Mouse (Mus musculus): ENCODE measurements around the gene Zfp444. TPM values are rescaled to one million over a fixed set of nuclear protein-coding genes. Genes with fewer than 3 reads are reported as not detected.
"Not testable (repeated sequence)": the region's sequence is repeated elsewhere in the genome, so short reads cannot be mapped to it uniquely, and the experiment has no call there.

Zfp444 gene
- total and polyA plus RNA-seq, 3 experiments, result 10.9 to 12.7 (median 11.0) TPM

DNA sequence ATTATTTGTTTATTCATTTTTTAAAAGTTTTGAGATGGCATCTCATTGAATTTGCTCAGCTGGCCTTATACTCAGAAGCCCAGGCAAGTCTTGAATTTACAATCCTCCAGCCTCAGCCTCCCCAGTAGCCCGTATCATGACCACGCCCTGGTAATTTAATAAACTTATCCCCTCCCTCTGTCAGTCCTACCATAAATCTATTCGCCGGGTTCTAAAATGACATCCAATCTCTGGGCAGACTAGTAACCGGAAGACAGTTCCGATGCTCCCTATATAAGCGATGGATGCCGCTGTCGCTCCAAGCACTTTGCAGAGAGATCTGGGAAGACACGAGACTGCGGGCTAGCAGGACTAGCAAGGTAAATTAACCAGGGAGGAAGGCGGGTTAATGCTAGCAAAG is 50.0 kb downstream of the Zfp444 start, which contains the start of gene Zscan5b:
Gene Zscan5b (plus strand): TSS at position 301 of the 400 bp plus-strand sequence.
- no peak for DNase-seq
- WGBS, result 89% methylated on average over 12 of the region's 12 CpGs
- TF ChIP-seq EP300 (IDR thresholded peaks at IDR 0.05; ENCODE audit: insufficient read depth, low read depth, low read length), result no peak
- TF ChIP-seq CTCF (IDR thresholded peaks at IDR 0.05), result no peak
- no peak for TF ChIP-seq POLR2A (IDR thresholded peaks at IDR 0.05; ENCODE audit: insufficient read depth, low read depth, low read length)
- intact Hi-C loops (cut with DNase I), result no loop called here
- Histone ChIP-seq H3K9ac (ENCODE audit: low read depth, low read length) (no peak within 1 kb of the TSS), H3K27ac (no peak within 1 kb of the TSS), H3K4me1 (ENCODE audit: control insufficient read depth, insufficient read depth, low read length) (no peaks in the 10 kb centered on the region), H3K79me2 (replicated peaks; ENCODE audit: control insufficient read depth, insufficient read depth, low read length) (no peaks in the 10 kb centered on the region), H3K27me3 (ENCODE audit: control insufficient read depth, insufficient read depth, low read length) (no peaks in the 10 kb centered on the region), H3K4me3 (no peak within 1 kb of the TSS), H3K36me3 (ENCODE audit: control insufficient read depth, insufficient read depth, low read length) (no peaks in the 10 kb centered on the region)

DNA sequence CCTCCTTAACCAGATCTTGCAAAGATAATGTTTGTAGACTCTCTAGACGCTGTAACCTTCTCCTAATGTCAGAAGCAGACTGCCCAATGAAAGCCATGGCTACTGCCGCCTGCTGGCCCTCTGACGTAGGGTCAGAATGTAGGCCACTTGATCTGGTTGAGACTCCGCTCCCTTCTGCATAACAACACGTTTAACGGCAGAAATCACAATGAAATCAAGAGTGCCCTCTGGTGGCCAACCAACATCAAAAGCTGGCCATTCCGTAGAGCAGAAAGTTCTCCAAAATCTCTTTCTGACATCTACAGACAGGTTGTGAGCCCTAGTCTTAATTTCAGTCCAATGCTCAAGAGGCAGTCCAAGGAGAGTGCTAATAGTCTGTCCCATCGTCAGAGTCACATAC is 56.5 kb downstream of the Zfp444 start:
- H3K79me2 ChIP-seq (replicated peaks; ENCODE audit: control insufficient read depth, insufficient read depth, low read length); H3K4me1 ChIP-seq (ENCODE audit: control insufficient read depth, insufficient read depth, low read length); DNase-seq; intact Hi-C loops (cut with DNase I); H3K4me3 ChIP-seq; H3K9ac ChIP-seq (ENCODE audit: low read depth, low read length); H3K27me3 ChIP-seq (ENCODE audit: control insufficient read depth, insufficient read depth, low read length); H3K36me3 ChIP-seq (ENCODE audit: control insufficient read depth, insufficient read depth, low read length); H3K27ac ChIP-seq: not testable (repeated sequence)
- WGBS, result 44% methylated on average over 8 of the region's 8 CpGs
- TF ChIP-seq CTCF (IDR thresholded peaks at IDR 0.05), result peak; percentile 24; the same call in 1 of the 2 replicates

DNA sequence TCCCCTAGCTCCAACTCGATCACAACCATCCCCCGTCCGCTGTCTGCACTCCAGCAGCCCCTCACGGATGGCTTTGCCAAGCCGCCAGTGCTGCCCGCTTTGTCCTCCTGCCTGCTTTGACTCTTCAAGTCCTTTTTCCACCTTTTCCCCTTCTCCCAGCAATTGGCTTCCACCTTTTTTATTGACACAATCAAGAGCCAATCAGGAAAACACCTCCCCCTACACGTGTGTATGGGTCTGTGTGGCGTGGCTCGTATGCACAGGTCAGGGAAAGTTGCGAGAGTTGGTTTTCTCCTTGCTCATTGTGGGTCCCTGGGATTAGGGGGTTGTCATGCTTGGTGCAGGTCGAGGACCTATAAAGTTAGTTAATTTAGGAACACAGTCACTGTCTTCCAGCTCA is 67.8 kb downstream of the Zfp444 start:
- TF ChIP-seq CTCF (IDR thresholded peaks at IDR 0.05) (no peak), POLR2A (IDR thresholded peaks at IDR 0.05; ENCODE audit: insufficient read depth, low read depth, low read length) (no peak)
- DNase-seq, result no peak
- Histone ChIP-seq H3K27me3 (ENCODE audit: control insufficient read depth, insufficient read depth, low read length) (no peaks in the 10 kb centered on the region), H3K27ac (no peak overlapping the region), H3K36me3 (ENCODE audit: control insufficient read depth, insufficient read depth, low read length) (no peaks in the 10 kb centered on the region), H3K9ac (ENCODE audit: low read depth, low read length) (no peak overlapping the region), H3K79me2 (replicated peaks; ENCODE audit: control insufficient read depth, insufficient read depth, low read length) (no peaks in the 10 kb centered on the region), H3K4me1 (ENCODE audit: control insufficient read depth, insufficient read depth, low read length) (no peaks in the 10 kb centered on the region), H3K4me3 (no peak overlapping the region)
- WGBS, result 37% methylated on average over 11 of the region's 11 CpGs
- intact Hi-C loops (cut with DNase I), result no loop called here

DNA sequence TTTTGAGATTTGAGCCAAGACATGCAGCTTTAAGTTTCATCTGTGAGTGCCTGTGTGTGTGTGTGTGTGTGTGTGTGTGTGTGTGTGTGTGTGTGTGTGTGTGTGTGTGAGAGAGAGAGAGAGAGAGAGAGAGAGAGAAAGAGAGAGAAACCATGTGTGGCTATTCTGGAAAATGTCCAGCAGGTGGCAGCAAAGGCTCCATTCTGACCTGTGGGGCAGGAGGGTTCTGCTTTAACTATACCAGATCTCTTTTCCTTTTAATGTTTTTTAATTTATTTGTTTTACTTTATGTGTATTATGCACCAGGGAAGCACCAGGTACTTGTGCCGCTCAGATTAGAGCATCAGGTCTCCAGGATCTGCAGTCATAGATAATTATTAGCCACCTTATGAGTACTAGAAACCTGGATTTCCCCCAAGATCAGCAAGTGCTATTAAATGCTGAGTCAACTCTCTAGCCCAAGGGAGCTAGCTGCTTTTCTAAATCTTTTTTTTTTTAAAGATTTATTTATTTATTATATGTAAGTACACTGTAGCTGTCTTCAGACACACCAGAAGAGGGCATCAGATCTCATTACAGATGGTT is 68.9 kb downstream of the Zfp444 start:
- not testable (repeated sequence) for H3K9ac ChIP-seq (ENCODE audit: low read depth, low read length); H3K36me3 ChIP-seq (ENCODE audit: control insufficient read depth, insufficient read depth, low read length); H3K27ac ChIP-seq; H3K27me3 ChIP-seq (ENCODE audit: control insufficient read depth, insufficient read depth, low read length); H3K4me1 ChIP-seq (ENCODE audit: control insufficient read depth, insufficient read depth, low read length); H3K79me2 ChIP-seq (replicated peaks; ENCODE audit: control insufficient read depth, insufficient read depth, low read length); H3K4me3 ChIP-seq
- TF ChIP-seq CTCF (IDR thresholded peaks at IDR 0.05), result peak; percentile 62
- 7% methylated on average over 1 of the region's 1 CpGs for WGBS
- DNase-seq, result peak in 1 of 2 experiments; percentile 8
- intact Hi-C loops (cut with DNase I), result loop anchor here (1.0 kb wide), 1 partner anchor 41 kb away; no protein-coding TSS in a partner anchor

Other genes starting within 250 kb of the Zfp444 start
- not detected for gene Vmn1r65, start 161.2 kb upstream of the Zfp444 start, total RNA-seq (2021)
- gene Vmn1r65, start 161.2 kb upstream of the Zfp444 start, polyA plus RNA-seq (2012; rRNA removed), result not detected in 2 replicates
- gene Nlrp4c, start 127.1 kb upstream of the Zfp444 start, total RNA-seq (2021), result not detected
- not detected in 2 replicates for gene Nlrp4c, start 127.1 kb upstream of the Zfp444 start, polyA plus RNA-seq (2012; rRNA removed)
- 10 to 100 TPM; 28.4 to 35.2 TPM for gene Zfp787, start 16.2 kb upstream of the Zfp444 start, total RNA-seq (2021)
- 29.6 and 32.5 TPM in 2 replicates for gene Zfp787, start 16.2 kb upstream of the Zfp444 start, polyA plus RNA-seq (2012; rRNA removed)
- gene Galp, start 24.9 kb downstream of the Zfp444 start, total RNA-seq (2021), result not detected
- gene Galp, start 24.9 kb downstream of the Zfp444 start, polyA plus RNA-seq (2012; rRNA removed), result not detected in 2 replicates
- not detected for gene Zscan5b, start 50.1 kb downstream of the Zfp444 start, total RNA-seq (2021)
- gene Zscan5b, start 50.1 kb downstream of the Zfp444 start, polyA plus RNA-seq (2012; rRNA removed), result not detected in 2 replicates
- gene Epp13, start 80.5 kb downstream of the Zfp444 start, total RNA-seq (2021), result not detected
- not detected in 2 replicates for gene Epp13, start 80.5 kb downstream of the Zfp444 start, polyA plus RNA-seq (2012; rRNA removed)
- 1 to 10 TPM; 3.6 to 4.6 TPM for gene Zfp667, start 114.4 kb downstream of the Zfp444 start, total RNA-seq (2021)
- 0.96 and 2.3 TPM in 2 replicates for gene Zfp667, start 114.4 kb downstream of the Zfp444 start, polyA plus RNA-seq (2012; rRNA removed)
- gene Zfp583, start 159.1 kb downstream of the Zfp444 start, total RNA-seq (2021), result 1 to 10 TPM; 1.4 to 3.2 TPM
- gene Zfp583, start 159.1 kb downstream of the Zfp444 start, polyA plus RNA-seq (2012; rRNA removed), result 1.2 and 1.7 TPM in 2 replicates
- under 1 TPM; 0.20 to 0.52 TPM for gene Gm3854, start 171.5 kb downstream of the Zfp444 start, total RNA-seq (2021)
- gene Gm3854, start 171.5 kb downstream of the Zfp444 start, polyA plus RNA-seq (2012; rRNA removed), result 0.08 and 0.12 TPM in 2 replicates
- gene Zfp78, start 191.1 kb downstream of the Zfp444 start, total RNA-seq (2021), result 1 to 10 TPM; 1.6 to 3.4 TPM
- gene Zfp78, start 191.1 kb downstream of the Zfp444 start, polyA plus RNA-seq (2012; rRNA removed), result 0.49 and 1.5 TPM in 2 replicates
- gene Zfp28, start 211.1 kb downstream of the Zfp444 start, total RNA-seq (2021), result 1 to 10 TPM; 1.8 to 2.8 TPM
- gene Zfp28, start 211.1 kb downstream of the Zfp444 start, polyA plus RNA-seq (2012; rRNA removed), result 2.6 and 4.1 TPM in 2 replicates
- gene Smim17, start 226.5 kb downstream of the Zfp444 start, total RNA-seq (2021), result not detected
- not detected in 2 replicates for gene Smim17, start 226.5 kb downstream of the Zfp444 start, polyA plus RNA-seq (2012; rRNA removed)
- gene Gm20715, start 238.1 kb downstream of the Zfp444 start, total RNA-seq (2021), result not detected
- gene Gm20715, start 238.1 kb downstream of the Zfp444 start, polyA plus RNA-seq (2012; rRNA removed), result not detected in 2 replicates

Measured in heart, adult 2 months (tissue).